Mouse (Mus musculus) forebrain, embryonic 11.5 days (tissue): ENCODE measurements at regions not wholly inside any gene's neighbourhood (a gene's known extent, or its start where the extent isn't known, plus 50 kb on each side); places are given as distances from the start of the nearest gene placed in this dataset.

Source experiments
- ATAC-seq: fragments of 200-750 bp; cut with Nextera tagmentation; replicated peaks from 2 replicates; pipeline ENCODE4 v1.8.0; 2017; ENCODE audit warnings: moderate TSS enrichment; ENCODE audit not compliant: low FRiP score
- DNase-seq: peaks from one replicate; pipeline ENCODE4 v3.0.0-alpha.2; 2017; ENCODE audit warnings: low spot score
- H3K27ac ChIP-seq: fragments of 300-500 bp; sonication (generic); 2 replicates; pipeline ENCODE4 v1.5.1; 2014; ENCODE audit warnings: low read depth, low read length
- H3K27me3 ChIP-seq: fragments of 300-500 bp; sonication (generic); 2 replicates; pipeline ENCODE4 v1.6.1; 2014; ENCODE audit warnings: mild to moderate bottlenecking, low read length, mixed read lengths; ENCODE audit not compliant: control insufficient read depth, insufficient read depth
- H3K36me3 ChIP-seq: fragments of 300-500 bp; sonication (generic); 2 replicates; pipeline ENCODE4 v1.6.1; 2014; ENCODE audit warnings: mild to moderate bottlenecking, low read length, moderate library complexity, mixed read lengths; ENCODE audit not compliant: control insufficient read depth, insufficient read depth
- H3K4me1 ChIP-seq: fragments of 300-500 bp; sonication (generic); replicated peaks from 2 replicates; pipeline ENCODE4 v1.6.1; 2014; ENCODE audit warnings: low read length, mixed read lengths; ENCODE audit not compliant: control insufficient read depth, insufficient read depth
- H3K4me2 ChIP-seq: fragments of 300-500 bp; sonication (generic); 2 replicates; pipeline ENCODE4 v1.6.1; 2014; ENCODE audit warnings: low read depth, mild to moderate bottlenecking, low read length, moderate library complexity, mixed read lengths; ENCODE audit not compliant: severe bottlenecking
- H3K4me3 ChIP-seq: fragments of 300-500 bp; sonication (generic); 2 replicates; pipeline ENCODE4 v1.5.1; 2014; ENCODE audit warnings: low read depth, low read length
- H3K9ac ChIP-seq: fragments of 300-500 bp; sonication (generic); 2 replicates; pipeline ENCODE4 v1.6.1; 2014; ENCODE audit warnings: low read length
- H3K9me3 ChIP-seq: fragments of 300-500 bp; sonication (generic); 2 replicates; pipeline ENCODE4 v1.6.1; 2016; ENCODE audit warnings: low read length, mixed read lengths; ENCODE audit not compliant: control insufficient read depth
- WGBS: fragments of 180-500 bp; shearing (Covaris S2); extraction: QIAGEN DNeasy Blood & Tissue Kit; methylation state at CpG from one replicate; pipeline ENCODE4 v1.1.7; 2014; 5-methylcytosine and 5-hydroxymethylcytosine counted together

DNA sequence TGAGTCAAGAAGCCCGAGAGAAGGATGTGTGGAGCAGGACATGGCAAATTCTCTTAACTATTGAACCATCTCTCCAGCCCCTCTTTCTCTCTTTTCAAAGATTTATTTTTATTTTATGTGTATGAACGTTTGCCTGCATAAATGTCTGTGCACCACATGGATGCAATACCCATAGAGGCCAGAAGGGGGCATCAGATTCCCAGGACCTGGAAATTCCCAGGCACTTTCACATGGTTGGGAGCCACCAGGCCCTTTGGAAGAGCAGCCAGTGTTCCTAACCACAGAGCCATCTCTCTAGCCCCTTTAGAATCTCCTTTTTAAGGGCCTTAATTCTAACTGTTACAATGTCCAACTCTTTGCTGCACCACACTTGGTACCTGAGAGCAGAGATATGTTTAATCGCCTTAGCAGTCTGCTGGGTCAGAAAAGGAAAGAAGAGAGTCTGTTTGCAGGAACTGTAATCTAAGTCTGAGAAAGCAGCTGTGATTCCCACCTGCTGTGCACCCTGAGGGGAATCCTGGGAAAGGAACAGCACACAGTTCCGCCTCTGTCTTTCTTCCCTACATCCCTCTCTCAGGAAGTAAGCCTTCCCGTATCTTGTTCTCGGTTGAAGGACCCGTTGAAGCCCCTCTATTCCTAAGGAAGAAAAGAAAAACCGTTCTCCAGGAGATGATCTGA lies 186.8 kb downstream of the Katnal1 start:
- no peaks in the 10 kb centered on the region for H3K4me1 ChIP-seq
- no peak for ATAC-seq
- H3K4me2 ChIP-seq = no peak overlapping the region
- no peak overlapping the region for H3K27ac ChIP-seq
- H3K27me3 ChIP-seq = no peaks in the 10 kb centered on the region
- H3K9ac ChIP-seq = no peak overlapping the region
- WGBS = 92% methylated on average over 8 of the region's 8 CpGs
- H3K36me3 ChIP-seq = no peaks in the 10 kb centered on the region
- no peaks in the 10 kb centered on the region for H3K9me3 ChIP-seq
- no peak overlapping the region for H3K4me3 ChIP-seq
- no peak for DNase-seq

- Histone ChIP-seq H3K36me3 (no peaks in the 10 kb centered on the region), H3K27me3 (no peaks in the 10 kb centered on the region), H3K4me2 (no peak overlapping the region), H3K4me1 (no peaks in the 10 kb centered on the region), H3K4me3 (no peak overlapping the region), H3K27ac (no peak overlapping the region), H3K9ac (no peak overlapping the region), H3K9me3 (no peaks in the 10 kb centered on the region)
- ATAC-seq (no peak), DNase-seq (no peak)
- WGBS = 90% methylated on average over 19 of the region's 19 CpGs
Observed at GRCm38 (mm10) chr5:148741267-148742004, 187.7 kb downstream of the Katnal1 start.

DNA sequence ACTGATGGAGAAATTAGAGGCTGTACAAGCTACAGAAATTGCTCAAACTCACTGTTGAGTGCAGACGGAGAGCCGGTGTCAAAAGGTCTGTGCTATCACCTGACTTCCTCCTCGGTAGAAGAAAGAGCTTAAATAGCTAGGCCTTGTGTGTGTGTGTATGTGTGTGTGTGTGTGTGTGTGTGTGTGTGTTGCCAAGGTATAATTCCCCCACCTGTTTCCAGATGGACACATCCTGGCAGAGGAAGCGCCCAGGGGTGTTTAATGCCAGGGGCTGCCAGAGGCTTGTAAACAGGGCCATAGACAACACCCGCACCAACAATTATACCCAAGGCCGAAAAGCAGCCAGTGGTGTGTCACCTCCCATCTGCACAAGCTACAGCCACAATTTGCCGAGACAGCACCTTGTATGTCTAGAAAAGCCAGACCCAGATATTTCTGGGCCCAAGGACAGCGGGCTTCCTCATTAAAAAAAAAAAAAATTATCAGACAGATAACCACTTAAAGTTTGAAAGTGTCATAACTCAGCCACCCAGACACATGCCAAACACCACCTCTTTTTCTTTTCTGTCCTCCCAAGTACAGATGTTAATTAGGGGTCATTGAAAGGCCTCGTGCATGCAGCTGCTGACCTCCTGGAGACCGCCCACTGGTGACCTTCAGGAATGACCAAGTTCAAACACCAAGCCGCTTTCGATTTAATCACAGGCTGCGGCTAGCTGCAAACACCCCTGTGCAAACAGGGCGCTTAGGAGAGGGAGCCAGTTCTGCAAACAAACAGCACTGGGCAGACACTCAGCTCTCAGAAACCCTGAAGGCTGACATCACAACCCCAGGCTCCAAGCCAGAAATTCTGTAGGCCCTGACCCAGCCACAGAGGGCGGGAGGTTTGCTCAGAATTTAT lies 188.0 kb upstream of the Ubl3 start:
- WGBS = 77% methylated on average over 15 of the region's 15 CpGs
- H3K4me2 ChIP-seq = no peak overlapping the region

GRCm38 (mm10) chr5:148739672-148740071 lies 187.1 kb upstream of the Ubl3 start:
- Histone ChIP-seq H3K36me3 (no peaks in the 10 kb centered on the region), H3K27me3 (no peaks in the 10 kb centered on the region), H3K4me2 (no peak overlapping the region), H3K4me3 (no peak overlapping the region), H3K4me1 (no peaks in the 10 kb centered on the region), H3K9ac (no peak overlapping the region), H3K9me3 (no peaks in the 10 kb centered on the region), H3K27ac (no peak overlapping the region)
- DNase-seq (no peak), ATAC-seq (no peak)
- 81% methylated on average over 2 of the region's 2 CpGs for WGBS

More for the DNA sequence above, 188.0 kb upstream of the Ubl3 start:
- Histone ChIP-seq H3K9ac (no peak overlapping the region), H3K4me3 (no peak overlapping the region), H3K4me1 (no peaks in the 10 kb centered on the region), H3K27me3 (no peaks in the 10 kb centered on the region), H3K9me3 (no peaks in the 10 kb centered on the region), H3K27ac (no peak overlapping the region), H3K36me3 (no peaks in the 10 kb centered on the region)
- DNase-seq (no peak), ATAC-seq (no peak)

DNA sequence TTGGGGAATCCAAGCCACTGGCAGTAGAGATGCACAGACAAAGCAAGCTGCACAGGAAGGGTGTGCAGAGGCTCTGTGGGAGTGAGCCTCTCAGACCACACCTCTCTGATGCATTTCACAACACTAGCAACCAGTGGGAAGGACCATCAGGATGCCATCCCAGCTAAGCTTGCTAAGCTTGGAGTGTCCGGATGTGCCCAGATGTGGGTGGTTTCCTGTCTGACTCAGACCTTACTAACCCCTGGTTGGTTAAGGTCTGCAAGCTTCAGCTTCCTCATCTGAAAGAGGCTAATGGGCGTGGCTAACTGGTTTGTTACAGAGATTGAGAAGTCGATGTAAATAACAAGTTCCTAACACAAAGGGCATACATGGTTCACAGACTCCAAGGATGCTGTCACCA lies 186.6 kb upstream of the Ubl3 start:
- no peaks in the 10 kb centered on the region for H3K4me1 ChIP-seq
- H3K36me3 ChIP-seq = no peaks in the 10 kb centered on the region
- DNase-seq (no peak), ATAC-seq (no peak)
- H3K9me3 ChIP-seq = no peaks in the 10 kb centered on the region
- H3K27ac ChIP-seq = no peak overlapping the region
- 78% methylated on average over 3 of the region's 3 CpGs for WGBS
- H3K4me2 ChIP-seq = no peak overlapping the region
- H3K9ac ChIP-seq = no peak overlapping the region
- H3K4me3 ChIP-seq = no peak overlapping the region
- H3K27me3 ChIP-seq = no peaks in the 10 kb centered on the region

DNA sequence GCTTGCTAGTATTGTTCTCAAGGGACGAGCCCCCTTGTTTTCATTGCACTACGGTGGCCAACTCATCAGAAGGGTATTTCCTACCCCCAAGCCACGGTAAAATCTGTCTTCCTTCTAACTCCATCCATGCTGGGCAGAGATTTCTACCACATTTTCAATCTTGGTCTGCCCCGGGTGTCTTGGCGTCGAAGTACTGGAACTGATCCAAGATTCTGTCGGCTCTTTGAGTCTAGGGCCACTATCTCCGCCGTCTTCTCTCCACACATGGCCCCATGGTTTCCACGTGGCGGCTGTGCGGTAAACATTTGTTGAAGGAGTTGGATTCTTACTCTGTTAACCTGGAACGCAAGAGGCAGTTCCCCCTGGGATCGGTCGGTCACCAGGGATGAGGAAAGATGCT lies 177.0 kb upstream of the Ubl3 start:
- DNase-seq (no peak), ATAC-seq (no peak)
- 91% methylated on average over 15 of the region's 15 CpGs for WGBS
- Histone ChIP-seq H3K9ac (no peak overlapping the region), H3K4me3 (no peak overlapping the region), H3K27ac (no peak overlapping the region), H3K36me3 (no peaks in the 10 kb centered on the region), H3K9me3 (peaks cover 2% of the 10 kb centered on the region; the same call in 1 of the 2 replicates), H3K4me2 (no peak overlapping the region), H3K4me1 (no peaks in the 10 kb centered on the region), H3K27me3 (no peaks in the 10 kb centered on the region)

GRCm38 (mm10) chr5:148728492-148728891 lies 175.9 kb upstream of the Ubl3 start:
- WGBS = 59% methylated on average over 1 of the region's 1 CpGs
- H3K4me3 ChIP-seq = no peak overlapping the region
- no peaks in the 10 kb centered on the region for H3K36me3 ChIP-seq
- no peaks in the 10 kb centered on the region for H3K27me3 ChIP-seq
- no peak overlapping the region for H3K4me2 ChIP-seq
- H3K9me3 ChIP-seq = peaks cover 2% of the 10 kb centered on the region; the same call in 1 of the 2 replicates
- H3K9ac ChIP-seq = no peak overlapping the region
- no peaks in the 10 kb centered on the region for H3K4me1 ChIP-seq
- no peak for DNase-seq
- no peak overlapping the region for H3K27ac ChIP-seq
- ATAC-seq = no peak

GRCm38 (mm10) chr5:148726442-148726841 lies 173.9 kb upstream of the Ubl3 start:
- no peak overlapping the region for H3K27ac ChIP-seq
- DNase-seq = no peak

More at GRCm38 (mm10) chr5:148726442-148726841, 173.9 kb upstream of the Ubl3 start:
- WGBS = 76% methylated on average over 7 of the region's 7 CpGs
- peaks cover 2% of the 10 kb centered on the region; the same call in 1 of the 2 replicates for H3K9me3 ChIP-seq
- H3K27me3 ChIP-seq = no peaks in the 10 kb centered on the region
- no peaks in the 10 kb centered on the region for H3K4me1 ChIP-seq
- no peak overlapping the region for H3K9ac ChIP-seq
- ATAC-seq = no peak
- no peaks in the 10 kb centered on the region for H3K36me3 ChIP-seq
- no peak overlapping the region for H3K4me3 ChIP-seq
- no peak overlapping the region for H3K4me2 ChIP-seq
